Mouse (Mus musculus) monocyte, adult 2 months (primary cell): ENCODE measurements around the gene Hnrnpll.
"Not testable (repeated sequence)": the region's sequence is repeated elsewhere in the genome, so short reads cannot be mapped to it uniquely, and the experiment has no call there.

Experiments used
- DNase-seq, 2 experiments: peaks; one replicate each; pipeline ENCODE4 v3.0.0; 2022; ENCODE audit warnings: low spot score in 2 of 2, low read depth in 1 of 2

Gene Hnrnpll

DNA sequence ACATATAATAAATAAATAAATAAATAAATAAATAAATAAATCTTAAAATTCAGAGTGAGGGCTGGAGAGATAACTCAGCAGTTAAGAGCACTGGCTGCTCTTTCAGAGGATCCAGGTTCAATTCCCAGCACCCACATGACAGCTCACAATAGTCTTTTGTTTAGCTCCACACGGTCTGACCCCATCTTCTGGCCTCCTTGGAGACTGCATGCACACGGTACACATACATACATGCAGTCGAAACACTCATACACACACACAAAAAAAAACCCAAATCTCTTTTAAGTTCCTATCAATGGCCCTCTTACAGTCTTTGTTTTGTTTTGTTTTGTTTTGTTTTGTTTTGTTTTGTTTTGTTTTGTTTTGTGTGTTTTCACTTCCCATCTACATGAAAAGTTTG is 58.3 kb downstream of the Hnrnpll start:
- DNase-seq, result not testable (repeated sequence)

DNA sequence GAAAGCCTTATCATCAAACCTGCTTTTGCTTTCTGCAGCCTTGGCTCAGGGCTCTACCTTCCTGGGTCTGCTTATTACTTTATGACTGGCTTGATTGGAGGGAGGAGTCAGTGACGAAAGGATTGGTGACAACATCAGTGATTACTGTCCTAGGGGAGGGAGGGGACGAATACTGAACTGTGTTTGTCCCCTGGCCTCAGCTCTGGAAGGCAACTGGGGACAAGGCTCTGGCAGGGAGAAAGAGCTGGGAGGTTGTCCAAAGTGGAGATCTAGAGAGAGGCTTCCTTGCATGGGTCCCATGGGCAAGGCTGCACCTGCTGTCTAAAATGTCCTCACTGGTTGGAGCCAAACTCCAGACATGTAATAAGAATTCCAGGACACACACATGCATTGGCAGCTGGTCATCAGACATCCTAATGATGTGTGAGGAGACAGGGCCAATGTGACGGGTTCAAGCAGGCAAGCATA is 59.7 kb downstream of the Hnrnpll start:
- no peak for DNase-seq

DNA sequence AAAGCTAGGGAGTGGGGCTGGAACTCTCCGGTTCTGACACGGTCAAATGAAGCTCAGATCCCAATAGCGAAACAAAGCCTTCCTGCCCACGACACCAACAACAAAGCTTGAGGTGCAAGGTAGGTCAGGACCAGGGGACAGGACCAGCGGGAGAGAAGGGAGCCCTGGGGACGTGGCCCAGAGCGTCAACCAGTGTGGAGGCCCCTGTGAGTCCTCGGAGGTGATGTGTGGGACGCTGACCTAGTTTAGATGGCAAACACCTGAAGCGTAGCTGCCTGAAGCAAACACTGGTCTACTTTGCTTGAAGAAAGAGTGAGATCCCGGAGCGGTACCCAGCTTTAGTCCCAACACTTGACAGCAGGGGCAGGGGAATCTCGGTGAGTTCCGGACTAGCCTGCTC is 62.5 kb downstream of the Hnrnpll start:
- DNase-seq, result no peak

DNA sequence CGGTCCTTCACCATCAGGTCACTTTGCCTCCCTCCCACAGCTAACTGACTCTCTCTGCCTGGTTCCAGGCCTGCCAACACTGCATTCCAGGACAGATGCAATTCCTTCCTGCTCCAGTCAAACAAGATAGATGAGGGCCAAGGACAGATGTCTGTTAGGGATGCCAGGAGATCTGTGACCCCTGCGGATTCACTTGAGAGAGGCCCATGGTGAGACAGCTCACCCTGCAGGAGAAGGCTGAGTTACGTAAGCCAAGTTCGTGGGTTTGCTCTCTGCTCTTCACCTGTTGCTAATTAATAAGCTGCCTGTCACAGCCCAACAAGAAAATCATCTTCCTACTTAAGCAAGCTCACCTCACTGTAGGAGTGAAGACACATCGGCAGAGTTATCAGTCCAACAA is 63.1 kb downstream of the Hnrnpll start:
- DNase-seq, result no peak

DNA sequence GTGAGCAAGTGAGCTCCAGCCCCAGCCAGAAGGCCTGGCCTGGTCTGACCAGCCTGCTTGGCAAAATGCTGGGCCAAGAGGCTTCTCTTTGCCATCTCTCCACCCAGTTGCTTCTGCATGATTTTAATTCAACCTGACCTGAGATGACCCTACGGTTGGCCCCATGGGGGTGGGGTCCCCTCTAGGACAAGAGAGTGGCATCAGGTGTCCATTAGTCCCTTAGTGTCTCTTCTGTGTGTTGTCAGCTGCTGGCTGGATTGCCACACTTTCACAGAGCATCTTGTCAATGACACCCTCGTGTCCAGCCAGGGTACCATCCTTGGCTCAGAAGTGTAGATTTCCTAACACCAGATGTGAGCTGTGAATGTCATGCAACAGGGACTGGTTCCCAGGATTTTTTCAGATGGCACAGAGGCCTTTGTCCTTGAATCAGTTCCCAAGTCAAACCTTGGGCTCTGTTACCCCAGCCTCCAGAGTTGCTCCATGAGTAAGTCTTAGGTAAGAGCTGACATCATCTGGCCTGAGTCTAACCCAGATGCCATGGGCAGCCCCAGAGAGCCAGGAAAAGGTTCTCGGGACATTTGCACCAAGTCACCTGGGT is 66.9 kb downstream of the Hnrnpll start:
- no peak for DNase-seq

DNA sequence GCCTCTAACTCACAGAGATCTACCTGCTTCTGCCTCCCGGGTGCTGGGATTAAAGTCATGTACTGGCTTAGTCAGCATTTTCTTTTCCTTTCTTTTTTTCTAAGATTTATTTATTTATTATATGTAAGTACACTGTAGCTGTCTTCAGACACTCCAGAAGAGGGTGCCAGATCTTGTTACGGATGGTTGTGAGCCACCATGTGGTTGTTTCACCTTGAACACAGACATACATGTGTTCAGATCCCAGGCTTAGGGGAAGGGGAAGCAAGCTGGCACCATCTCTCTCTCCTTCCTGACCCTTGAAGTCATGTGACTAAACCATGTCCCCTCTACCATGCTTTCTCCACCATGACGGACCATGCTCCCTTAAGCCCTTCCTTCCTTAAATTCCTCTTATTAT is 70.0 kb downstream of the Hnrnpll start:
- DNase-seq, result no peak

DNA sequence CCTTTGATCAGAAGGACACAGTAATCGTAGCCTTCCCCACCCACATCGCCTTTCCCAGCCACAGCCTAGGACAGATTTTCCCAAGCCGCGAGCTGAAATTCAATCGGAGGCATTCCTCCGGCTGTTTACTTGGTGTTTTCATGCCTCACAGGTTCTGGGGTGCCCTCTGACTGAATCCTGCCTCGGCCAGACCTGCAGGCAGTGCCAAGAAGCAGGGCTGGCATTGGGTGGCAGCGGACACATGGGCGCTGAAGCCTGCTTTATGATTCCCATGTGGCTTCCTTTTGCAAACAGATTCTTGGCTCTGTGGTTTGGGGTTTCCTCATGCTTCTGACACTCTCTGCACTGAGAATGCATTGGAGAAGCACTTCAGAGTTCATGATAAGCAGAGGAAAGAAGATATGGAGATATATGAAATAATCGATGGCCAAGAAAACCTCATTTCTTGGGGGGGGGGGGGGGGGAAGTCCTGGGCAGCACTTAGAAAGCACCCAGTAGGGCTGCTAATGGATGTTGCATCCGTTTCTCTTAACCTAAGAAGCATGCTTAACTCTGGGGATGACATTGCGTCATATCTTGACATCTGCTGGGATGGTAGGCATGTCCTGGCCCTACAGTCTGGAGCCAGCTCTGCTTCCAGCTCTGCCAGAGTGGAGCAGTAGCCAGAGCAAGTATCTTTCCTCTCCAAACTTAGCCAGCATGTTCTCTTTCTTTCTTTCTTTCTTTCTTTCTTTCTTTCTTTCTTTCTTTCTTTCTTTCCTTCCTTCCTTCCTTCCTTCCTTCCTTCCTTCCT is 70.8 kb downstream of the Hnrnpll start:
- DNase-seq, result no peak

DNA sequence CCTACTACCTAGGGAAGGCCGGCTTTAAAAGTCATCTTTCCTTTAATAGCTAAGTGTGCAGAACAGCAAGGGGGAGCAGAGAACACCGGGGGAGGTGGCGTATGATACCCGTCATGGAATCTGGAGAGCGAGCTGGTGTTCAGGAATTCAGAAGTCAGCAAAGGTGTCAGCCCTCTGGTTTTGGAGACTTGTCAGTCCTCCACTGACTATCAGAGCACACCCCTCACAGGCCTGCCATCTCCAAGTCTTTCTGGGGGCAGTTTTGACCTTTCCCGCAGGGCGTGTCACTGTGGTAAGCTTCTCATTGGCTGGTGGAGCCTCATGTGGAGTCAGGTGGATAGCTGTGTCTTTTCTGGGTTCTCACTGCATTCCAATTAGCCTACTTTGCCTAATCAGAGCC is 72.0 kb downstream of the Hnrnpll start:
- no peak for DNase-seq

DNA sequence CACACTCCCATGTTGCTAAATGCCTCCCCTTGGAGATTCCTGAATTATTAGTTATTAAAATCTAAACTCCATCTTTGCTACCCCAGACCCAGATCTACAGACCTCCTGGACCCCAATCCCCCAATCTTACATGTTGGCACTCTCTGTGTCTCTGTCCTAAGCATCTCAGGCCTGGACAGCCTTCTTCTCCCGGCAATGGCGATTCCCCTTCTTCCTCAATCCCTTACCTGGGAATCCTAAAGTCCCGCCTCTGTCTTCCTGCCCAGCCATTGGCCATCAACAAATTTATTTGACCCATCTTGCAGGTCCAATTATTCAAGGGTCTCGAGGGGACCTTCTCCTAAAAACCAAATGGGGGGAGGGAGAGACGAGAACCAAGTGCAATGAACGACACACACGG is 77.7 kb downstream of the Hnrnpll start:
- DNase-seq, result no peak

DNA sequence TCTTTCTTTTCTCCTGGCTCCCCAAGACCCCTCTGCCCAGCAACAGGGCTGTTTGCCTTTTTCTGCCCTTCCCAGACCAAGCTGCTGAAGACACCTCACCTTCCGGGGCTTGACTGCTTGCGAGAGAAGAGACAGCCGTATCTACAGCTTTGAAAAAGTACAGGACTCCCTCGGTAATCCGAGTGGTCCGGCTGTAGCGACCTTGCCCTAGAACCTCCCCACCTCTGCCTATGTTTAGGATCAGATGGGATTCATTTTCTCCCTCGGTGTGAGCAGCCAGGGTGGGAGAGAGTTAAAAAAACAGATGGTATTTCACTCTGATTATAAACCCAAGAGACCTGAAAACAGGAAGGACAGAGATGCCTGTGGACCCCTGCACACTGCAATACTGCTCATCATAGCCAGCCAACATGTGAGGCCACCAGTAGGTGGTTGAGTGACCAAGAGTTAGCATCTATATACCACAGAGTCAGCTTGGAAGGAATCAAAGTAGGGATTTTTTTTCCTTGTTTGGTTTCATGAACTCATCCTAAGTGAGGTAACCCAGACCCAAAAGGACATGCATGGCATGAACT is 79.1 kb downstream of the Hnrnpll start:
- no peak for DNase-seq

DNA sequence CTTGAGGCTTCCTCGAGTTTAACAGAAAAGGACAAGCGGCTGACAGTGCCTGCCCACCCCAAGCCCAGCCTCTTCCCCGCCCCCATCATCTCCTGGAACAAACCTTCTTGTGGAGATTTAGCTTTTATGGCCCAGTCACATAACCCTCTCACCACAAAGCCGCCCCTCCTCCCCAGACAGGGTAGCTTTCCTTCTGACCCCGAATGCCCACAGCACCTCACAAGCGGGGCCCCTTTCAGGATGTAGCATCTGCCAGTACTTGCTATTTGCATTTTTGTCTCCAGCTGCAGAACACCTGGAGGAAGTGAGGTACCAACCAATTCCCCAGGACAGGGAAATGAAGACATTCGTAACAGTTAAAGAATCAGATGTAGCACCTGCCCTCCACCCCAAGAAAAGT is 79.6 kb downstream of the Hnrnpll start:
- no peak for DNase-seq

DNA sequence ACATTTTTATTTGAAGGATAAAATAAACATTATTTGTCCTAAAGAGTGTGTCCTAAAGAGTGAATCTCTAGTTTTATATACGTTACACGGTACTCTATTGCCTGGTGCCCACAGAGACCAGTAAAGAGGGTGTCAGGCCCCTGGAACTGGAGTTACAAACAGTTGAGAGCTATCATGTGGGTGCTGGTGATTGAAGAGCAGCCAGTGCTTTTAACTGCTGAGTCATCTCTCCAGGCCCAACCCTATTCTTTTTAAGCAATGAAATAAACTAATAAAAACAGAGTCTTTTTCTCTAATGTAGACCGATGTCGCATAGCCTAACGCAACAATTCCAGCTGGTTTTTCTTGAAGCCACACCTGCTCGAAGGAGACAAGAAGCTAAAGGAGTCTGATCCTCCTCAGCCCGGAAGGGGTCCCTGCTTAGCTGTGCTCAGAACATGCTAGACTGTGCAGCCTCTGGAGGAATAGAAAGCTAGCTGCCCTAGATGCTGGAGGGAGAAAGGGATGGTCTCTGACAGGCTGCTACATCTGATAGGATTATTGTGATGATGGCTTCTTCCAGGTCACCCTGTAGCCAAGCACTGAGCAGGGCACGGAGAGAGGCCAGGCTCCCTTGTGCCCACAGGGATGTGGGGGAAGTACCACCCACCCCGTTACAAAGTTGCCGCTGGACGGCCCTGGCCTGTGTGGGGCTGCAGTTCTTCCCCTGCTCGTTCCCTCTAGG is 80.2 kb downstream of the Hnrnpll start:
- DNase-seq, result no peak

DNA sequence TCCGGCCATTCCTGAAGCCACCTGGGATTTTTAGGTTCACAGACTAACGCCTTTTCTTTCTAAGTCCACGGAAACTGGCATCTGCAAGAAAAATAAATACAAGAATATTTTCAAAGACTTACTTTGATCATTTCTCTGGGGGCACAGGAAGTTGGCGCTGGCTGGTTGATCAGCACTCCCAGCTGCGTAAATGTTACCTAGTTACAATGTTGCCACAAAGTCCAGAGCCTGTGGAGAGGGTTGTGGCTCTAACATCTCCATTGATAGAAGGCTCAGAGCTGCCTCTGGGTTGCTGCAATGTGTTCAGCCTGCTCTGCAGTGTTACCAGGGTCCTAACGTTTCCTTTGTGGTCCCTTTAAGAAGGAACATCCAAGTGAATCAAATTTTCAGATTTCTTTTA is 80.8 kb downstream of the Hnrnpll start:
- DNase-seq, result no peak

DNA sequence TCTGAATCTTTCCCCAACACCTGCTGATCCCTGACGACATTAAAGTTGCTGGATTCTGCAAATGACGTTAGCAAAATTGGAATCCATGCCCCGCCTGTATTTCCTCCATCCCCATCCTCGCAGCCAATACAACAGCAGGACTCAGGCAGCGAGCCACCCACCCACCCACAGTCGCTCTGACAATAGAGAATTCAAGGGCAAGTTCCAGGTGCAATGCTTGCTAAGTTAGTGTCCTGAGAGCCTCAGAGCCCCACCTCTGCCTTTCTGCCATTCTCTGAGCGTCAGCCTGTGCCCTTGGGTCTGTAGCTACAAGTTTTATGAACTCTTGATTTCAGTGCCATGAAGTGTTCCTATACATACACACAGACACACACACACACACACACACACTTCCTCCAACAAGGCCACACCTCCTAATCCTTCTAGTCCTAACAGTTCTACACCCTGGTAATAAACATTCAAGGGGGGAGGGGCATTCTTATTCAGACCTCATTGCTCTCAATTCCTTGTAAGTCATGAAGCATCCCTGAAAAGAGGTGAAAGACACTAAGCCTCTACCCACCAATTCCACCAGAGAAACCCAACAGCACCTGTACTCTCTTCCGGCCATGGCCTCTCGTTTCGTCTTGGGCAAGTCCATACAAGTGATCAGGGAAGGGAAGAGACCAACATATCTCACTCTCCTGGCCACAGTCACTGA is 81.6 kb downstream of the Hnrnpll start:
- DNase-seq, result no peak
